Mouse (Mus musculus) left cerebral cortex, postnatal 4 days (tissue): ENCODE measurements around the gene E4f1. TPM values are rescaled to one million over a fixed set of nuclear protein-coding genes. Genes with fewer than 3 reads are reported as not detected.

Source experiments
- DNase-seq: peaks from one replicate; pipeline ENCODE4 v3.0.0-alpha.2; 2022
- intact Hi-C: fragments of 180-260 bp; cut with DNase I; formaldehyde crosslinking; loops from one replicate; pipeline ENCODE4 v1.15.1; 2025
- total RNA-seq, 2 experiments: library from RNA; stranded (reverse); gene quantifications; 2 replicates each; pipeline ENCODE4 v1.2.3; 2021

E4f1 gene
- total RNA-seq, 2 experiments from 2014 or later = 39.0 to 41.7 TPM

- DNase-seq = no peak
- intact Hi-C loops = no loop called here
Measured at GRCm38 (mm10) chr17:24424489-24424888, 45.6 kb downstream of the E4f1 start.

- DNase-seq = no peak
- intact Hi-C loops = no loop called here
Measured at GRCm38 (mm10) chr17:24423114-24423513, 47.0 kb downstream of the E4f1 start.

GRCm38 (mm10) chr17:24416051-24416652, 54.0 kb downstream of the E4f1 start:
- intact Hi-C loops = no loop called here
- no peak for DNase-seq

GRCm38 (mm10) chr17:24415011-24415410, 55.1 kb downstream of the E4f1 start:
- DNase-seq = no peak
- intact Hi-C loops = no loop called here

GRCm38 (mm10) chr17:24414230-24414976, 55.7 kb downstream of the E4f1 start, which contains the start of gene Rnps1:
Gene Rnps1, plus strand, starts transcription at chr17:24414565.
- intact Hi-C loops = no loop called here
- peak; percentile 99 for DNase-seq

- intact Hi-C loops = no loop called here
- DNase-seq = no peak
Measured at GRCm38 (mm10) chr17:24413557-24414211, 56.4 kb downstream of the E4f1 start.

- DNase-seq = no peak
- intact Hi-C loops = no loop called here
Measured at GRCm38 (mm10) chr17:24407116-24407803, 62.9 kb downstream of the E4f1 start.

GRCm38 (mm10) chr17:24402371-24402770, 67.7 kb downstream of the E4f1 start:
- intact Hi-C loops = no loop called here
- DNase-seq = no peak

- no peak for DNase-seq
- intact Hi-C loops = loop anchor here (10.0 kb wide), 1 partner anchor 220 kb away; no protein-coding TSS in a partner anchor
Measured at GRCm38 (mm10) chr17:24394456-24394855, 75.7 kb downstream of the E4f1 start.

Other genes starting within 250 kb of the E4f1 start
- 10 to 100 TPM; 12.6 to 13.7 TPM for gene Tedc2, start 249.5 kb downstream of the E4f1 start, total RNA-seq
- 1 to 10 TPM; 9.1 to 9.8 TPM for gene Ccnf, start 218.8 kb downstream of the E4f1 start, total RNA-seq
- 1 to 10 TPM; 1.4 to 1.9 TPM for gene Abca17, start 119.2 kb downstream of the E4f1 start, total RNA-seq
- 100 to 1,000 TPM; 109 to 114 TPM for gene Abca3, start 118.4 kb downstream of the E4f1 start, total RNA-seq
- 100 to 1,000 TPM; 204 to 208 TPM for gene Rnps1, start 55.7 kb downstream of the E4f1 start, total RNA-seq
- 10 to 100 TPM in 1 of 2 experiments, 1 to 10 TPM in 1; 9.4 to 11.5 TPM for gene Eci1, start 43.7 kb downstream of the E4f1 start, total RNA-seq
- gene Dnase1l2, start 27.2 kb downstream of the E4f1 start, total RNA-seq = 1 to 10 TPM; 7.1 to 8.5 TPM
- 10 to 100 TPM; 45.3 to 45.9 TPM for gene Pgp, start 79 bp upstream of the E4f1 start, total RNA-seq
- gene Bricd5, start 3.6 kb upstream of the E4f1 start, total RNA-seq = under 1 TPM; 0.54 to 0.92 TPM
- gene Mlst8, start 8.8 kb upstream of the E4f1 start, total RNA-seq = 10 to 100 TPM; 33.4 to 39.1 TPM
- 100 to 1,000 TPM; 158 to 180 TPM for gene Caskin1, start 18.3 kb upstream of the E4f1 start, total RNA-seq
- 100 to 1,000 TPM; 166 to 172 TPM for gene Traf7, start 57.6 kb upstream of the E4f1 start, total RNA-seq
- 10 to 100 TPM; 12.2 to 12.5 TPM for gene Rab26, start 63.9 kb upstream of the E4f1 start, total RNA-seq
- gene Pkd1, start 79.5 kb upstream of the E4f1 start, total RNA-seq = 10 to 100 TPM; 75.0 to 91.3 TPM
- 100 to 1,000 TPM; 152 to 158 TPM for gene Tsc2, start 162.3 kb upstream of the E4f1 start, total RNA-seq
- gene Nthl1, start 162.4 kb upstream of the E4f1 start, total RNA-seq = 1 to 10 TPM; 7.0 to 8.5 TPM
- 10 to 100 TPM; 40.2 to 43.6 TPM for gene Slc9a3r2, start 180.0 kb upstream of the E4f1 start, total RNA-seq
- gene Npw, start 188.1 kb upstream of the E4f1 start, total RNA-seq = under 1 TPM in 1 of 2 experiments, not detected in 1; 0.66 TPM
- gene Zfp598, start 199.4 kb upstream of the E4f1 start, total RNA-seq = 10 to 100 TPM; 45.5 to 48.5 TPM
- gene Syngr3, start 219.6 kb upstream of the E4f1 start, total RNA-seq = 100 to 1,000 TPM; 164 to 176 TPM
- gene Gfer, start 225.8 kb upstream of the E4f1 start, total RNA-seq = 10 to 100 TPM; 21.0 to 22.7 TPM
- 1 to 10 TPM; 5.6 to 7.2 TPM for gene Noxo1, start 225.9 kb upstream of the E4f1 start, total RNA-seq
- gene Tbl3, start 237.3 kb upstream of the E4f1 start, total RNA-seq = 10 to 100 TPM; 34.8 to 36.6 TPM
- not detected for gene Rnf151, start 247.8 kb upstream of the E4f1 start, total RNA-seq
- 100 to 1,000 TPM; 619 to 676 TPM for gene Rps2, start 247.8 kb upstream of the E4f1 start, total RNA-seq